Mouse (Mus musculus) midbrain, embryonic 12.5 days (tissue): ENCODE measurements around the gene Mrps18c. TPM values are rescaled to one million over a fixed set of nuclear protein-coding genes. Genes with fewer than 3 reads are reported as not detected.

Experiments
- polyA plus RNA-seq: library from polyadenylated mRNA; unstranded; fragments of >200 nt; fragmentation: Nextera tagmentation; extraction: Ambion mirVana; gene quantifications from 2 replicates; pipeline ENCODE4 v1.2.1, GENCODE M21; 2016

The Mrps18c gene
- polyA plus RNA-seq, 1 experiment from 2014 or later, result 158 TPM

Other genes starting within 250 kb of the Mrps18c start
- gene Plac8, start 226.4 kb upstream of the Mrps18c start, polyA plus RNA-seq, result 0.76 and 1.2 TPM in 2 replicates
- gene Coq2, start 123.5 kb upstream of the Mrps18c start, polyA plus RNA-seq, result 47.0 and 48.0 TPM in 2 replicates
- gene Hpse, start 78.9 kb upstream of the Mrps18c start, polyA plus RNA-seq, result 0.75 and 0.88 TPM in 2 replicates
- 23.8 and 27.5 TPM in 2 replicates for gene Helq, start within 50 bp of the Mrps18c start, polyA plus RNA-seq
- gene Abraxas1, start 22.3 kb downstream of the Mrps18c start, polyA plus RNA-seq, result 22.9 and 26.7 TPM in 2 replicates
- 0.56 TPM in 1 of 2 replicates, not detected in the other for gene Gpat3, start 47.1 kb downstream of the Mrps18c start, polyA plus RNA-seq